Mouse (Mus musculus): Measurements from ENCODE around the gene Klrb1c.
A peak's percentile ranks its signal among the peaks of the same experiment; 100 is the strongest.
"Not testable (repeated sequence)": the region's sequence is repeated elsewhere in the genome, so short reads cannot be mapped to it uniquely, and the experiment has no call there.

Klrb1c gene

DNA sequence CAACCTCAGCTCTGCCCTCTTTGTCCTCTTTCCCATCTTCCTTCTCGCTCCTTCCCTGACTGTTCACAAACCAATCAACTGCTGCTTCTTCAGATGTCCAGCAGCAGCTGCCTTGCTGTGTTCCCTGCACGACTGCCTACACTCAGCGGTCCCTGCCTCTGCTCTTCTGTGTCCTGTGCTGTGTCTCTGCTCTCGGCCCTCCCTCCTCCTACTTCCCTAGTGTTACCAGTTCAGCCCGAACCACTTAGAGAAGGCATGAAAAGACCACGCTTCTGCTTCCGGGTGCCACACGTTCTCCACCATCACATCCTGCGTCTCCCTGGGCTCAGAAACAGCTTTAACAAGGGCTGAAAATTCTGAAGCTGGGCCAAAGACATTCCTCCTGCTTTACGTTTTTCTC, 34.8 kb downstream of the Klrb1c start:
- DNase-seq: peak; percentile 54

GRCm38 (mm10) chr6:128753610-128754224, 35.3 kb downstream of the Klrb1c start:
- peak; percentile 92 for DNase-seq

- not testable (repeated sequence) for DNase-seq
These were observed 42.0 kb downstream of the Klrb1c start for GRCm38 (mm10) chr6:128747006-128747405.

GRCm38 (mm10) chr6:128737445-128737844, 51.6 kb downstream of the Klrb1c start:
- no peak for DNase-seq

- DNase-seq: no peak
These were observed 52.9 kb downstream of the Klrb1c start for GRCm38 (mm10) chr6:128736100-128736499.

- no peak for DNase-seq
These were observed 54.1 kb downstream of the Klrb1c start for GRCm38 (mm10) chr6:128734896-128735295.

DNA sequence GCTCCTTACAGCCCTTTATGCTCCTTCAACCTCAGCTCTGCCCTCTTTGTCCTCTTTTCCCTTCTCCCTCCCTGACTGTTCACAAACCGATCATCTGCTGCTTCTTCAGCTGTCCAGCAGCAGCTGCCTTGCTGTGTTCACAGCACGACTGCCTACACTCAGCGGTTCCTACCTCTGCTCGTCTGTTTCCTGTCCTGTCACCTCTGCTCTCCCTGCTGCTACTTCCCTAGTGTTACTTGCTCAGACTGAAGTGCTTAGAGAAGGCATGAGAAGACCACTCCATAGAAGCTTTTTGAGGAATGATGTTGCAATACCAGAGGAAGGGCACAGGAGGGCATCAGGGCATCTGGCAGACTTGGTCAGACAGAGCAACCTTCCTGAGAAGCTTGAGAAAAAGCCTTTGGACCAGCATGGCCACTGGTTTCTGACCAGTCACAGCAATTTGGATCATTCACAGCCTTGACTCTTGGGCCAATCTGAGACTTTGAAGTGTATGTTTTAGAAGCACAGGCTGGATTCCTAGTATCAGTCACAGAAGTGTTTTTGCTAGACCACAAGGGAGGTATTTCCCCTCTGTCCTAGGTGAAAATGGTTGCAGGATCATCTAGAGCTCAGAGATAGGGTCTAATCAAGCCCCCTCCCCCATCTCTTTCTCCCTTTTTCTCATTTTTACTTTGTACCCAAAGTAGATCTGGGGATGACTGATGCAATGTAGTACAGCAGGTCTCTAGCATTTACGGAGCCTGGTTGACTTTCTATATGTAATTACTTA, 54.9 kb downstream of the Klrb1c start:
- DNase-seq: no peak

DNA sequence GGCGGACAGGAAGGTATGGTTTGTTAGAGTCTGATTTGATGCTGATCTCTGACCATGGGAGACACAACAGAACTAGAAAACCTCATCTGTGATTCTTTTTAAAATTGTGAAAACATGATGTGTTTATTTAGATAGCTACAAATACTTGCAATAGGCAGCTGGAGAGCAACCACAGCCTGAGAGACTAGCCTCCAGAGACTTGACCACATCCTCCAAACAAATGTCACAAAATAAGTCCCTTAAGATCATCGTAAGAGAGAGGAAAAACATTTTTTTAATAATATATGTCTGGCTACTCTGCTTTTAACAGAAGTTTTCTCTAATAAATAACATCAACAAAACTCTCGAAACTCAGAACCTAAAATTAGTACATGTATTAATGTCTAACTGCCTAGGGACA, 57.0 kb downstream of the Klrb1c start:
- DNase-seq: no peak

All from cerebellum, adult 9-10 months (tissue).